Mouse (Mus musculus) erythroid progenitor cell, adult 5-6 weeks (primary cell): Measurements from ENCODE around the gene Tmem262. TPM values are rescaled to one million over a fixed set of nuclear protein-coding genes. Genes with fewer than 3 reads are reported as not detected.
A peak's percentile ranks its signal among the peaks of the same experiment; 100 is the strongest.
"Not testable (repeated sequence)": the region's sequence is repeated elsewhere in the genome, so short reads cannot be mapped to it uniquely, and the experiment has no call there.

Source experiments
- ATAC-seq: replicated peaks from 2 replicates; pipeline ENCODE4 v1.8.0; 2016; ENCODE audit warnings: moderate number of reproducible peaks, mild to moderate bottlenecking, moderate TSS enrichment, inconsistent platforms; ENCODE audit not compliant: poor library complexity, low FRiP score, severe bottlenecking
- total RNA-seq, 2 experiments: library from RNA; stranded (forward) in 1 of 2; stranded (reverse) in 1 of 2; fragments of 150-400 nt in 1 of 2; fragments of 186-747, 209-891 nt in 1 of 2; gene quantifications; 2 replicates each; pipeline versions ENCODE4 v1.2.3 to v1.2.4; 2015 to 2017; ENCODE audit warnings: low replicate concordance in 2 of 2

Gene Tmem262
- total RNA-seq (2015; ENCODE audit: low replicate concordance) (not detected in 2 replicates), total RNA-seq (2017; ENCODE audit: low replicate concordance) (not detected in 2 replicates)

- ATAC-seq = no peak
These were observed at the start of gene Tmem262 for GRCm38 (mm10) chr19:6079983-6080480. TSS of gene Tmem262 (plus strand) at chr19:6080033.

GRCm38 (mm10) chr19:6030520-6031280, 49.1 kb upstream of the Tmem262 start:
- 0 out of 2 replicates have a peak, but pooled peaks have one; percentile 30 for ATAC-seq

- no peak for ATAC-seq
These were observed 43.8 kb upstream of the Tmem262 start for GRCm38 (mm10) chr19:6035966-6036585.

- ATAC-seq = no peak
These were observed 42.1 kb upstream of the Tmem262 start for GRCm38 (mm10) chr19:6037695-6038094.

- ATAC-seq = no peak
These were observed 41.5 kb upstream of the Tmem262 start for GRCm38 (mm10) chr19:6038326-6038725.

- ATAC-seq = no peak
These were observed 39.8 kb upstream of the Tmem262 start for GRCm38 (mm10) chr19:6040002-6040401.

GRCm38 (mm10) chr19:6042293-6042692, 37.5 kb upstream of the Tmem262 start:
- no peak for ATAC-seq

- ATAC-seq = not testable (repeated sequence)
These were observed 35.7 kb upstream of the Tmem262 start for GRCm38 (mm10) chr19:6044102-6044501.

GRCm38 (mm10) chr19:6045366-6046293, 34.2 kb upstream of the Tmem262 start:
- ATAC-seq = peak; percentile 70

- peak; percentile 87 for ATAC-seq
These were observed 33.3 kb upstream of the Tmem262 start, which contains the start of gene Syvn1 for GRCm38 (mm10) chr19:6046294-6047153. TSS of gene Syvn1 (plus strand) at chr19:6046576.

- ATAC-seq = peak; percentile 15; the same call in 1 of the 2 replicates
These were observed 32.5 kb upstream of the Tmem262 start for GRCm38 (mm10) chr19:6047154-6047898.

- no peak for ATAC-seq
These were observed 32.0 kb upstream of the Tmem262 start for GRCm38 (mm10) chr19:6047899-6048166.

- no peak for ATAC-seq
These were observed 31.0 kb upstream of the Tmem262 start for GRCm38 (mm10) chr19:6048681-6049410.

GRCm38 (mm10) chr19:6052516-6052915, 27.3 kb upstream of the Tmem262 start:
- ATAC-seq = no peak

GRCm38 (mm10) chr19:6054296-6054695, 25.5 kb upstream of the Tmem262 start:
- no peak for ATAC-seq

- no peak for ATAC-seq
These were observed 23.1 kb upstream of the Tmem262 start for GRCm38 (mm10) chr19:6056696-6057095.

- peak; percentile 81 for ATAC-seq
These were observed 22.3 kb upstream of the Tmem262 start, which contains the start of the genes Mrpl49 and Fau for GRCm38 (mm10) chr19:6057313-6058096. TSS of gene Mrpl49 (minus strand) at chr19:6057785. TSS of gene Fau (plus strand) at chr19:6057844.
